Mouse (Mus musculus) B cell, adult 2 months (primary cell): ENCODE results near the gene Epm2a.

Experiments used
- DNase-seq, 2 experiments: peaks; one replicate each; pipeline ENCODE4 v3.0.0; 2022

Gene Epm2a

GRCm38 (mm10) chr10:11429059-11429812 is 86.0 kb downstream of the Epm2a start:
- DNase-seq: no peak

- no peak for DNase-seq
These were observed 93.8 kb downstream of the Epm2a start for GRCm38 (mm10) chr10:11436961-11437360.

- no peak for DNase-seq
These were observed 95.3 kb downstream of the Epm2a start for GRCm38 (mm10) chr10:11438461-11438860.

- no peak for DNase-seq
These were observed 96.1 kb downstream of the Epm2a start for GRCm38 (mm10) chr10:11439342-11439741.

DNA sequence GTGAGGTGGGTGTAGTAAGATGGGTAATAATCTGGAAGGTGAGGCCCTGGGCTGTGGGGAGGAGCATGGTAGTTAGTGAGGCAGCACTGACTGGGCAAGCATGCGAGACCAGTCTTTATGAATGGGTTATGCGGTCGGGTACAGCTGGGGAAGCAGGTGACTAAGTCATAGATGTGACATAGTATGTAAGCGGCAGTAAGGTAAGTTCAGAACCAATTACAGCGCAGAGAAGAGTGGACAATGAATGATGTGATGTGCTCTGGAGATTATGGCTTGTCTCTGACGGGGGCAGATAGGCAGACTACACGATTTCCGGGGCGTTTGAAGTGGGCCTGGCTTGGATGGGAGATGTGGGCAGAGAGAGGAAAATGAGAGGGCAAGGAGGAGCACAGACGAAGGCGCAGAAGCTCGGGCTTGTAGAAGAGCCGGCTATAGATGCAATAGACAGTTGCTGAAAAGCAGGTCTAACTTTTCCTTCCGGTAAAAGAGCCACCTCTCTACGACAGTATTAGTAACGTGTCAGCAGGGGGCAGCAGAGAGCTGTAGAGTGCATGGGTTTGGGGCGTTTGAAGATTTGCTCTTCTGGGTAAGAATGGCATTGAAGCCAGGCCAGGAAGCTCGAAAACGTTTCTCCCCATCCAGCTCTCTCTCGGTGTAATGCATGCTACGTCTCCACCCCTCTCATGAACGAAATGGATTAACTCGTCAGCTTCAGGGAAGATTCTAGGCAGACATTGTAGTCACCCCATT is 106.5 kb downstream of the Epm2a start:
- peak; percentile 63 to 64 for DNase-seq

DNA sequence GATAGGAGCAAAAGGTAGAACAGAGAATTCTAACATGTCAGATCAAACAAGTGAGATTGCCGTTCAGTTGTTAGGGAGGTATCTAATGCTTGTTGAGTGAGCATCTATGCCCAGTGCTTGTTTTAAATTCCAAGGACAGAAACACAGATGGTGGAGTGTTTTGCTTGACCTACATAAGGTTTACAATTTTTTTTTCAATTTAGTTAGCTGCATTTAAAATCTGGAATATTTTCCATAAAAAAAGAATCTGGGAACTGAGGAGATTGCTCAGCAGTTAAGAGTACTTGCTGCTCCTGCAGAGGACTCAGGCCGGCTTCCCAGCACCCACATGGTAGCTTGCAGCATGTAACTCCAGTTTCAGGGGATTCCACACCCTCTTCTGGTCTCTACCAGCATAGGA is 109.3 kb downstream of the Epm2a start:
- no peak for DNase-seq

GRCm38 (mm10) chr10:11457445-11457844 is 114.2 kb downstream of the Epm2a start:
- peak in 1 of 2 experiments; percentile 4 for DNase-seq

GRCm38 (mm10) chr10:11491956-11492355 is 148.8 kb downstream of the Epm2a start:
- peak; percentile 55 to 71 for DNase-seq
